Mouse (Mus musculus) layer of hippocampus, postnatal 36 days (tissue): ENCODE results near the gene Cda. TPM values are rescaled to one million over a fixed set of nuclear protein-coding genes. Genes with fewer than 3 reads are reported as not detected.
A peak's percentile ranks its signal among the peaks of the same experiment; 100 is the strongest.

Source experiments
- DNase-seq, 2 experiments: peaks; one replicate each; pipeline ENCODE4 v3.0.0; 2022
- total RNA-seq, 2 experiments: library from RNA; stranded (reverse); gene quantifications; 2 replicates each; pipeline ENCODE4 v1.2.3; 2021

The Cda gene
- total RNA-seq = 1 to 10 TPM; 2.5 to 3.6 TPM

- DNase-seq = no peak
Observed at GRCm38 (mm10) chr4:138367641-138368497, at the start of gene Cda. Cda (minus strand) TSS chr4:138367992.

- no peak for DNase-seq
Observed at GRCm38 (mm10) chr4:138416414-138416813, 48.6 kb upstream of the Cda start.

- DNase-seq = peak; percentile 44 to 49
Observed at GRCm38 (mm10) chr4:138415991-138416390, 48.2 kb upstream of the Cda start.

GRCm38 (mm10) chr4:138414725-138415124, 46.9 kb upstream of the Cda start:
- DNase-seq = peak; percentile 27 to 47

- no peak for DNase-seq
Observed at GRCm38 (mm10) chr4:138411504-138412121, 43.8 kb upstream of the Cda start.

- no peak for DNase-seq
Observed at GRCm38 (mm10) chr4:138411011-138411410, 43.2 kb upstream of the Cda start.

- DNase-seq = no peak
Observed at GRCm38 (mm10) chr4:138407479-138408194, 39.8 kb upstream of the Cda start.

GRCm38 (mm10) chr4:138404806-138405205, 37.0 kb upstream of the Cda start:
- no peak for DNase-seq

GRCm38 (mm10) chr4:138396711-138397110, 28.9 kb upstream of the Cda start:
- DNase-seq = no peak

- peak; percentile 74 to 82 for DNase-seq
Observed at GRCm38 (mm10) chr4:138395971-138396645, 28.3 kb upstream of the Cda start, which contains the start of gene Fam43b. Fam43b (minus strand) TSS chr4:138396528.

- peak; percentile 56 to 60 for DNase-seq
Observed at GRCm38 (mm10) chr4:138395087-138395970, 27.5 kb upstream of the Cda start.

- no peak for DNase-seq
Observed at GRCm38 (mm10) chr4:138393703-138394102, 25.9 kb upstream of the Cda start.

GRCm38 (mm10) chr4:138383789-138384188, 16.0 kb upstream of the Cda start:
- no peak for DNase-seq

- DNase-seq = no peak
Observed at GRCm38 (mm10) chr4:138382462-138382861, 14.7 kb upstream of the Cda start.

- DNase-seq = no peak
Observed at GRCm38 (mm10) chr4:138380132-138380689, 12.4 kb upstream of the Cda start.

GRCm38 (mm10) chr4:138379091-138379840, 11.5 kb upstream of the Cda start:
- DNase-seq = peak; percentile 57 to 68

GRCm38 (mm10) chr4:138377526-138377925, 9.7 kb upstream of the Cda start:
- DNase-seq = no peak

GRCm38 (mm10) chr4:138375117-138375516, 7.3 kb upstream of the Cda start:
- DNase-seq = no peak

GRCm38 (mm10) chr4:138370996-138371516, 3.3 kb upstream of the Cda start:
- no peak for DNase-seq
